Comparison of ENCODE assay signal across 11 mouse cellular contexts in genomic region chr11:57973001-57973912, GRCm38 (mm10). TPM values are rescaled to one million over a fixed set of nuclear protein-coding genes. Genes with fewer than 3 reads are reported as not detected.
A peak's percentile ranks its signal among the peaks of the same experiment; 100 is the strongest.
DNase-seq lines count a peak whose midpoint lies in the region; ATAC-seq lines count a peak whose summit lies in the region.
"Had no signal": no experiment of that assay in that cellular context is flagged by ENCODE, and none has a peak within 500 bp of the region (broad histone marks: within the 10 kb centered on the region; RNA-seq: fewer than 3 reads in every experiment).

No protein-coding gene starts in this region.

- no peak overlapping the region for H3K4me3 ChIP-seq in hindbrain, embryonic 12.5 days
- H3K4me3 ChIP-seq: forebrain, embryonic 13.5 days; hindbrain, embryonic 15.5 days; limb, embryonic 15.5 days had no signal

- ATAC-seq in cerebellum, adult (ENCODE audit: insufficient number of reproducible peaks, low FRiP score, low TSS enrichment): peak; percentile 81; the same call in 1 of the 2 replicates
- ATAC-seq in neutrophil, adult 5-6 weeks (ENCODE audit: extremely low read depth, insufficient number of reproducible peaks, low FRiP score, poor library complexity, severe bottlenecking): 0 out of 2 replicates have a peak, but pooled peaks have one; percentile 16
- no peak for ATAC-seq in erythroblast, adult 5-6 weeks (replicated peaks; ENCODE audit: low FRiP score, poor library complexity, severe bottlenecking)
- no peak for ATAC-seq in hindbrain, embryonic 12.5 days (ENCODE audit: low FRiP score)
- ATAC-seq: forebrain, embryonic 13.5 days had no signal

- no peaks in the 10 kb centered on the region for H3K4me1 ChIP-seq in hindbrain, embryonic 12.5 days
- H3K4me1 ChIP-seq: forebrain, embryonic 13.5 days; hindbrain, embryonic 15.5 days had no signal

- no peaks in the 10 kb centered on the region for H3K27me3 ChIP-seq in hindbrain, embryonic 12.5 days
- H3K27me3 ChIP-seq: forebrain, embryonic 13.5 days; hindbrain, embryonic 15.5 days; limb, embryonic 15.5 days had no signal

- no peaks in the 10 kb centered on the region for H3K36me3 ChIP-seq in hindbrain, embryonic 12.5 days
- H3K36me3 ChIP-seq: hindbrain, embryonic 15.5 days; limb, embryonic 15.5 days had no signal

- H3K4me2 ChIP-seq in hindbrain, embryonic 12.5 days (replicated peaks): no peak overlapping the region
- H3K4me2 ChIP-seq: forebrain, embryonic 13.5 days; hindbrain, embryonic 15.5 days; limb, embryonic 15.5 days had no signal

- no peaks in the 10 kb centered on the region for H3K9me3 ChIP-seq in hindbrain, embryonic 12.5 days (replicated peaks)
- H3K9me3 ChIP-seq: forebrain, embryonic 13.5 days; hindbrain, embryonic 15.5 days; limb, embryonic 15.5 days had no signal

- no peak for DNase-seq in cerebellum, postnatal 4 days (ENCODE audit: low spot score in 2 of 2)
- DNase-seq in cerebellum, adult 8-10 months: peak; percentile 74
- peak; percentile 87 for DNase-seq in kidney, postnatal 36 days
- DNase-seq in layer of hippocampus, adult 8-10 months (ENCODE audit: low spot score in 2 of 2): no peak

- 79% methylated on average over 13 of the region's 13 CpGs for WGBS in hindbrain, embryonic 12.5 days

- no peak overlapping the region for H3K27ac ChIP-seq in hindbrain, embryonic 12.5 days
- H3K27ac ChIP-seq: forebrain, embryonic 13.5 days; hindbrain, embryonic 15.5 days; limb, embryonic 15.5 days had no signal

- no peak overlapping the region for H3K9ac ChIP-seq in hindbrain, embryonic 12.5 days
- H3K9ac ChIP-seq: forebrain, embryonic 13.5 days; hindbrain, embryonic 15.5 days; limb, embryonic 15.5 days had no signal

RNA-seq across cellular contexts. Expression of gene Larp1, which starts 35.6 kb away (rescaled TPM):
- 37.7 and 42.5 TPM in 2 replicates for total RNA-seq in neutrophil, adult 5-6 weeks (2017)
- 10 to 100 TPM; 91.6 to 96.7 (median 94.3) TPM for total RNA-seq in layer of hippocampus, adult 8-10 months (2022)
- 24.0 and 31.6 TPM in 2 replicates for total RNA-seq in erythroblast, adult 5-6 weeks (2015; ENCODE audit: low replicate concordance)
- total RNA-seq in erythroblast, adult 5-6 weeks (2017; ENCODE audit: low replicate concordance): 13.2 and 13.4 TPM in 2 replicates
- 18.5 and 19.0 TPM in 2 replicates for polyA plus RNA-seq in hindbrain, embryonic 12.5 days (2016; fragmentation: Nextera tagmentation; extraction: Ambion mirVana)

Comparison
In these comparisons a context has a peak if more than half of its experiments do, and no peak if none do; other contexts are left out.
1. DNase-seq: peak in cerebellum, adult 8-10 months (single experiment) and kidney, postnatal 36 days (2 of 2); none in cerebellum, postnatal 4 days (0 of 2) and layer of hippocampus, adult 8-10 months (0 of 2).
2. ATAC-seq: peak in cerebellum, adult (single experiment) and neutrophil, adult 5-6 weeks (single experiment); none in erythroblast, adult 5-6 weeks (single experiment) and hindbrain, embryonic 12.5 days (single experiment).